Mouse (Mus musculus) retina, adult 2 months (tissue): Measurements from ENCODE around the gene Clstn2.

Source experiments
- DNase-seq: peaks from one replicate; pipeline ENCODE4 v3.0.0-alpha.2; 2012; ENCODE audit warnings: low read depth, low spot score

Clstn2 gene

GRCm38 (mm10) chr9:98032573-98033272, at the start of gene Clstn2:
TSS of gene Clstn2 (minus strand) at chr9:98033181.
- DNase-seq: peak; percentile 23

GRCm38 (mm10) chr9:98067767-98068166, 34.8 kb upstream of the Clstn2 start:
- no peak for DNase-seq

GRCm38 (mm10) chr9:98061646-98062045, 28.7 kb upstream of the Clstn2 start:
- no peak for DNase-seq

- no peak for DNase-seq
Observed at GRCm38 (mm10) chr9:98057291-98057690, 24.3 kb upstream of the Clstn2 start.

- no peak for DNase-seq
Observed at GRCm38 (mm10) chr9:98051343-98051742, 18.4 kb upstream of the Clstn2 start.

GRCm38 (mm10) chr9:98033273-98033855, 383 bp upstream of the Clstn2 start:
- DNase-seq: no peak

GRCm38 (mm10) chr9:98031898-98032572, 946 bp downstream of the Clstn2 start:
- no peak for DNase-seq

GRCm38 (mm10) chr9:98030715-98031114, 2.3 kb downstream of the Clstn2 start:
- no peak for DNase-seq

- DNase-seq: no peak
Observed at GRCm38 (mm10) chr9:98025548-98025947, 7.4 kb downstream of the Clstn2 start.

- DNase-seq: no peak
Observed at GRCm38 (mm10) chr9:98023069-98023468, 9.9 kb downstream of the Clstn2 start.

- no peak for DNase-seq
Observed at GRCm38 (mm10) chr9:98019876-98020275, 13.1 kb downstream of the Clstn2 start.

- DNase-seq: no peak
Observed at GRCm38 (mm10) chr9:98018687-98019086, 14.3 kb downstream of the Clstn2 start.

- no peak for DNase-seq
Observed at GRCm38 (mm10) chr9:98016576-98016975, 16.4 kb downstream of the Clstn2 start.

GRCm38 (mm10) chr9:97996349-97996748, 36.6 kb downstream of the Clstn2 start:
- no peak for DNase-seq

GRCm38 (mm10) chr9:97995723-97996122, 37.3 kb downstream of the Clstn2 start:
- no peak for DNase-seq

GRCm38 (mm10) chr9:97992131-97992530, 40.9 kb downstream of the Clstn2 start:
- DNase-seq: no peak

GRCm38 (mm10) chr9:97977339-97977738, 55.6 kb downstream of the Clstn2 start:
- no peak for DNase-seq

- DNase-seq: no peak
Observed at GRCm38 (mm10) chr9:97974801-97975347, 58.1 kb downstream of the Clstn2 start.

GRCm38 (mm10) chr9:97966691-97967090, 66.3 kb downstream of the Clstn2 start:
- no peak for DNase-seq

- no peak for DNase-seq
Observed at GRCm38 (mm10) chr9:97957508-97957907, 75.5 kb downstream of the Clstn2 start.

- DNase-seq: peak; percentile 6
Observed at GRCm38 (mm10) chr9:97956407-97957106, 76.4 kb downstream of the Clstn2 start.
